Mouse (Mus musculus) natural killer cell, adult 2 months (primary cell): ENCODE measurements around the gene 9430097D07Rik.
A peak's percentile ranks its signal among the peaks of the same experiment; 100 is the strongest.

Source experiments
- DNase-seq, 2 experiments: peaks; one replicate each; pipeline ENCODE4 v3.0.0; 2022; ENCODE audit warnings: low spot score in 2 of 2

9430097D07Rik gene

DNA sequence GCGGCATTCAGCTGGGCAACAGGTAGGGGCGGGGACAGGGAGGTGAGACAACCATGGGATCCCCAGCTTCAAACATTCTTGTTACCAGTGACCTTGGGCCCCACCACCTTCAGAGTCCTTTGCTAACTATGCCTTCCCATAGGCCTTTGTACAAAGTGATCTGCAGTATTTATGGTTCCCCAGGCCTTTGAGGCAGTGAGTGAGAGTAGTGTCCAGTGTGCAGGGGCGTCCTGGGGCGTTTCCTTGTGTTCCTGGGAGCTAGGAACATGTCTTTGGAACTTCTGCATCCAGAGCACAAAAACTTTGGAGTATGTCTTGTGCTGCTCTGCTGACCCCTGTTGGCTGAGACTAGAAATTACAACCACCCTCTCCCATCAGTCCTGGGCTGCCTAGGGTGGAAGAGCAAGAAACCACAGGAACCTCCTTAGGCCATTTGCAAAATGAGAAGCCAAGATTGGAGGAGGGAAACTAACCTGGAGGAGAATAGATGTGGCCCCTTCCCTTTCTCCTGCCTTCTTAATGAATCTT lies 8.9 kb downstream of the 9430097D07Rik start:
- peak; percentile 57 to 63 for DNase-seq

DNA sequence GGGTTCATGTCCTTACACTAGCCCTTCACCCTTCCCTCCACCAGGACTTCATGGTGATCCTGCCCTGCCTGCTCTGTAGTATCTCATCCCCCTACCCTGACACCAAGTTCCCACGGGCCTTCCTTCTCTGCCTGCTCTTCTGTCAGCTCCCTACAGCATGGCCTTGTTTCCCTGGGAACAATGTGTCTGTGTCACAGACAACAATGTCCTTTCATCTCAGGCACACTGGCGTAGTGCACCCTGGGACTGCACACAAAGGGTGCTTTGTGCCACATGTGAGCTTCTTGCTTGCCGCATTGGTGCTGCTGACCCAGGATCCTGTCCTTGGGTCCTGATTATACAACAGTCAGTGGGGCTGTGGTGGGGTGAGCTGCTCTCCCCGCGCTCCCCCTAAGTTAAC lies 15.9 kb downstream of the 9430097D07Rik start:
- DNase-seq = no peak

DNA sequence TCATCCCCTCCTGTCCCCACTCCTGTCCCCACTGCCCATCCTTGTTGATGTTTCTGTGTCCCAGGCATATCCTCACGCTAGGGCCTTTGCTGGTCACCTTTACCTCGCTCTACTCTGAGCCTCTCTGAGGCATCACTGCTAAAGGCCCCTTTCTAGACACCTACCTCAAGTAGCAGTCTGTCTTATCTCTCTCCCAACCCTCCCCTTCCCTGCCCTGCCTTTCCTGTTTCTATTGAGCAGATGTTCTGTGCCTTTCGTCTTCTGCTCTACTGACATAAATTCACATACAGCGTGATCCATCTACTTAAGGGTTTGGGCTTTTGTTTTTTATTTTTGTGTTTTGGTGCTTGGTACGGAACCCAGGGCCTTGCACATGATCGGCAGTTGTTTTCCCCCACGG lies 19.5 kb downstream of the 9430097D07Rik start:
- DNase-seq = no peak

GRCm38 (mm10) chr2:32555484-32555883 lies 20.0 kb downstream of the 9430097D07Rik start:
- DNase-seq = no peak

GRCm38 (mm10) chr2:32553592-32554148 lies 21.8 kb downstream of the 9430097D07Rik start:
- DNase-seq = peak in 1 of 2 experiments; percentile 39

DNA sequence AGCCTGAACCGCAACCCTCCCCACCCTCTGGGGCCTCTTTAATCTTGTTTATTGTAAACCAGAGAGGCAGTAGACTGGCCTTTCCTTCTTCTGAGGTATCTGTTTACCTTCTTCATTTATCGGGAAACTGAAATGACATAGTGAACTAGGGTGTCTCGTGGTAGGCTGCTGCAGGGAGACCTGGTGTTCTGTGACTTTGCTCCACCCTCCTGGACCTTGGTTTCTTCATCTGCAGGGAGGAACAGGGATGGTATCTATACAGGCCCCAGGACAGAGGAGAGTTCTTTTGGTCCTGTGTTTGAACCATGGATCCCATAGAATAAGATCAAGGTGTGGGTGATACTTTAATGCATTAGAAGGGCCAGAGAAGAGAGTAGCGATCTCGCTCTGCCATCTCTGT lies 24.2 kb downstream of the 9430097D07Rik start:
- DNase-seq = no peak

GRCm38 (mm10) chr2:32549764-32550163 lies 25.7 kb downstream of the 9430097D07Rik start:
- no peak for DNase-seq

GRCm38 (mm10) chr2:32549171-32549570 lies 26.3 kb downstream of the 9430097D07Rik start:
- DNase-seq = no peak

- DNase-seq = no peak
Observed at GRCm38 (mm10) chr2:32547964-32548739, 27.3 kb downstream of the 9430097D07Rik start.

- DNase-seq = no peak
Observed at GRCm38 (mm10) chr2:32547380-32547779, 28.1 kb downstream of the 9430097D07Rik start.

DNA sequence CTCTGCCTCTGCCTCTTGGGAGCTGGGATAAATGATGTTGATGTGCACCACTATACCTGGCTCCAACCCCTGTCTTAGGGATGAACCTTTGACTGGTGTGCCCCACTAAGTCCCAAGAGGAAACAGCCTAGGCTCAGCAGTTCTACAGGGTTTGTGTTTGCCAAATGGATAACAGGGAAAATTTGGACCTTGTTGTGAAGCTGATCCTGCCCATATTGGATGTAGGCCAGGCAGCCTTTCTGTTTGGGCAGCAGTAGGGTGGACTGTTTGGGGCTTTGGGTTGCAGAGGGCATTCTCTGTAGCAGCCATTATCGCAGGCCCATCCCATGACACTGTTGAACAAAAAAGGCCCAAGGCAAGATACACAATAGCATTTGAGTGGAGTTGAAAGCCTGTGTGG lies 28.5 kb downstream of the 9430097D07Rik start:
- no peak for DNase-seq

DNA sequence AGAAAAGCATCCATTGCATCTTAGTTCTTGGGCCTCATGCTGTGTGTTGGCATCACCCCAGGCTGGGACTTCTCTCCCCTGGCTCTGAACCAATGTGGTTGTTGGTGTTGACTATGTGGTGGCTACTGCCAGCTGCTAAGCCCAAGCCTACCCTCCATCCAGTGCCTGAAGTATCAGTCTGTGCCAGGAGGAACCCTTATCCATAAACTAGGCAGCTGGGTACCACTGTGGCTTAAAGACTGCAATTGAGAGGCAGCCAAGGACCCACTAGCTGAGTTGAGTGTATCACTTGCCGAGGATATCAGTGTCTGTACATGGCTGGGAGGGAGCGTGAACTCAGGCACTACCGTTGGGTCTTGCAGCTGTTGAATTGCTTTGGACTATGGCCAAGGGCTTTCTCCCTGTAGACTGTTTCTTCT lies 32.4 kb downstream of the 9430097D07Rik start:
- DNase-seq = no peak

- peak; percentile 51 to 53 for DNase-seq
Observed at GRCm38 (mm10) chr2:32541986-32542573, 33.4 kb downstream of the 9430097D07Rik start.

GRCm38 (mm10) chr2:32541333-32541908 lies 34.1 kb downstream of the 9430097D07Rik start:
- no peak for DNase-seq

DNA sequence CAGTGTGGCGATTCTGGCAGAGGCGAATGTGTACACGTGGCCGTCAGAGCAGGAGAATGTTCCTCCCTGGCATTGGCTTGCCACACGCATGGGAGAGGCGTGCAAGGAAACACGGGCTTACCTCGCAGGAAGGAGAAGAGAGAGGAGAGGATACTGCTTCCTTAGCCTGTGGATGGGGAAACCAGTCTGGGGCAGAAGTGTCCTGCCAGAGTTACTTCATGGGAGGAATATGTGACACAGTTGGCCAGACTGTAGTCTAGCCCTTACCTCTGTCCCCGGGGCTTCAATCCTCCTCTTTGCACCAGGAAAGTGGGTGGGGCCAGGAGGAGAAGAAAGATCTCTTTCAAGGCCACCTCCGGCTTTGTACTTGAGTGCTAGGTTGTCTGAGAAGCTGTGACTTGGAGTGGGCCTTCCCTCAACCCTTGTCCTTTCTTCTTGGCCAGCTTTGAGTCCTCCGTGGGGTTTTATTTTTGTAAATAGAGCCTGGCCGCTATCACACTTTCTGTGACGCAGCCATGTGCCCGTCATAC lies 36.0 kb downstream of the 9430097D07Rik start:
- no peak for DNase-seq

DNA sequence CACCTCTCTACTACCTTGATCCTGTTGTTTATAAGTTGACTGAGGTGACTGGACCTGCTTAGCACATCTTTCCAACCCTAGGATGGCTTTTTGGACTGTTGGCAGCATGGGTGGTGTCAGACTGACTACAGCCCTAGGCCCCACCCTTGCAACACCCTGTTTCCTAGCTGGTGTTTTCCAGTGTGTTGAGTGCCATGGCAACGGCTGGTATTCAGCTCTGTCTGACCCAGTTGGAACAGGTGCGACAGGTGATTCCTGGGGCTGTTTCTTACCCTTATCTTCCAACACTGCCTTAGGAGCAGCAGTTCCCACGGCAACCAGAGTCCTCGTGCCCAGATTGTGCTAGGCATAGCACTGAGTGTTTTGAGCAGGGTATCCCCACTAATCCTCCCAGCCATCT lies 37.0 kb downstream of the 9430097D07Rik start:
- no peak for DNase-seq

DNA sequence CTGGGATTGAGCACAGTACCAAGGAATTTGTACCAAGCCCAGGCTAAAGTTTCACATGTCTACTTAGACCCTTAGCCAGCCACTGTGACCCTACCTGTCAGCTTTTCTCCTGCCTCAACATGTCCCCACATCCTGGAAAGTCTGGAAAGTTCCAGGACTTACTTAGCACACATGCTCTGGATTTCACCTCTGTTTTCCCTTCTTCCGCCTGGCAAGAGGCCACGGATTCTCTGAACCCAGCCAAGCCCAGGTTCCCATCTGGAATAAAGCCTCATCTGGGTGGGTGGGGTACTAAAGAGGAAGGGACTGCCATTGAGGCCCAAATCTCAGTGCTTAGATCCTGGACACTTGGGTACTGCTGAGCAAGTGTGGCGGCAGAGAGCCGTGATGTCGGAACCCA lies 37.5 kb downstream of the 9430097D07Rik start:
- no peak for DNase-seq

- peak; percentile 12 to 34 for DNase-seq
Observed at GRCm38 (mm10) chr2:32537360-32537905, 38.1 kb downstream of the 9430097D07Rik start.

DNA sequence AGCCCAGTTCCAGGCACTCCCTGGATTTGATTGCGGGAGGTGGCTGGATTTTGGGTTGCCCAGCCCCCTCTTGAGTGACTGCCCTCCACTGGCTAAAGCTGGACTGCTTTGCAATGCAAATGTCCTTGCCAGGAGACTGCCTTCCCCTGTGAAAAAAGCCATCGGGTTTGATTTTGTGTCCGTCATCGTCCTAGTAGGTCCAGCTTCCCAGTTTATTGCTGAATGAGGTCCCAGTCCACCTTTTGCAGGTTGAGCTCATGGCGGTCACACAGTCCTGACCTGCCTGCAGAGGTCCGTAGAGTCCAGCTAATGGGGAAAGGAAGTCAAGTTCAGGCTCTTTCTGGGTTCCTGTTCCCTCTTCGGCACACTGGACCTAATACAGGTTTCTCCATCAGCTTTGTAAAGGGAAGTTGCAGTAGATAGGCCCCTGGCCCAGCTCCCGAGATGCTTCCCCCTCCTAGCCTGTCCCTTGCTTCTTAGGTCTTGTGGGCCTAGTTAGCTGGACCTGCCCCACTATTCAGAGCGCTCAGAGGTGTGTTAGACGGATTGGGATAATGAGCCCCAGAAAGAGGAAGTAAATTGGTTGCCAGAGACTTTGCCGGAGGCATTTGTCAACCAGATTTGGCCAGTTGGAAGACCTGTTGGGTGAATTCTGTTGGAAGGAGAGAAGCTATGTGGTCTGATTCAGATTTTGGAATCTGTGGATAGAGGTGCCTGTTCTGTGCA lies 38.7 kb downstream of the 9430097D07Rik start:
- DNase-seq = peak; percentile 16 to 28

DNA sequence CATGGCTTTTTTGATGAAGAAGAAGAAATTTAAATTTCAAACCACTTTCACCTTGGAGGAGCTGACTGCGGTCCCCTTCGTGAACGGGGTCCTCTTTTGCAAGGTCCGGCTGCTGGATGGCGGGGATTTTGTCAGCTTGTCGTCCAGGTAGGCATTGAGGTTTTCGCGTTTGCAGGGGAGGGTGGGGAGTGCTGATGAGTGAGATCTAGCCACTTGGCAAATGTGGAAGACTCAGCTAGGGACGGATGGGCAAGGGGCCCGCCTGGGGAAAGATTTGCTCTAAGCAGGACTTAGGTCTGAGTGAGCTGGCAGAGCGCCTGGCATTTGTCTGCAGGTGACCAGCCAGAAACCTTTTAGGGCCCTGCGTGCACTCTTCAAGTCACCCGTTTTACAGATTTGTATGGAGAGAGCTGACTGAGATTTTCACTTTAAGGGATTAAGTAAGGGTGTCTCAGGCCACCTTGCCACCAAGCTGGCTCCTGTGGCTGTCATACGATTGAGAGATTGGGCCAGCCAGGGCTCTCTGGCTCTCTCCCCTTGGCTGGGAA lies 39.3 kb downstream of the 9430097D07Rik start:
- no peak for DNase-seq

DNA sequence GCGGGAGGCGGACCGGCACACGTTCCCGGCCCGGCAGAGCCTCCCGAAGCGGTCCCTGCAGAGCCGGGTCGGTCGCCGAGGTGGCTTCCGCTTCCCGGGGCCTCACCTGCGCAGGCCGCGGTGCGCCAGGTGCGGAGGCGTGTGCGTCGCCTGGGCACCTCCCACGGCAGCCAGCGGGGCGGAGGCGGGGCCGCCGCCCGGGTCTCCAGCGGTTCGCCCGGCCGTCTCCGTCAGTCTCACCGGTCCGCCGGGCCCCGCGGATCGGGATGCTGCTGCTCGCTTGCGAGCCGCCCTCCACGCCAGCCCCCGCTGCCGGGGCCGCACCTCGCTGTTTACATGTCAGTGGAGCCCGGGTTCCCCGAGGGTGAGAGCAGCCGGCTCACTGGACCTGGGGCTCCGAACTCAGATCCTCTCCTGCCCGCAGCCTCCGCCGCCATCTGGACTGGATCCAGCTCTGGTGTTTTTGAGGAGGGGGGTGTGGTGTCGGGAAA lies 39.9 kb downstream of the 9430097D07Rik start:
- no peak for DNase-seq
